Mouse (Mus musculus) cerebellum, postnatal 25 days (tissue): Measurements from ENCODE around the gene Tsc1.

ENCODE experiments used
- DNase-seq, 2 experiments: peaks; one replicate each; pipeline ENCODE4 v3.0.0; 2021; ENCODE audit warnings: mixed read lengths in 2 of 2

Gene Tsc1

GRCm38 (mm10) chr2:28616358-28616757 lies 24.7 kb upstream of the Tsc1 start:
- no peak for DNase-seq

DNA sequence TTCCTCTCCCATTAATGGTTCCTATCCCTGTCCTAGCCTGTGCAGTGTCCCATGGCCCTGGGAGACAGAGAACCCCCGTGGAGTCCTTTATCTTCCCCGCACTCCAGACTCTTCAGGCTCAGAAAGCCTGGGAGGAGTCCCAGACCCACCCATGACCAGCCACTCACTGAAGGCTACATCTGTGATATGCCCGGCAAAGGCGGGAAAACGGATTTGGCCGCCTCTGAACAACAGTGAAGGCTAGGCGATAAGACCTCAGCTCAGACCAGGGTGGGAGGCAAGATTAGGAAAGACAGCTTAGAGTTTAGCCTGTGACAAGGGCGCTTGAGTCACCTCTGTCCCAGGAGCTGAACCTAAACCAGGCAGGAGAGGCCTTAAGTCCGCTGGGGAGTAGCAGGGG lies 24.2 kb upstream of the Tsc1 start:
- no peak for DNase-seq

DNA sequence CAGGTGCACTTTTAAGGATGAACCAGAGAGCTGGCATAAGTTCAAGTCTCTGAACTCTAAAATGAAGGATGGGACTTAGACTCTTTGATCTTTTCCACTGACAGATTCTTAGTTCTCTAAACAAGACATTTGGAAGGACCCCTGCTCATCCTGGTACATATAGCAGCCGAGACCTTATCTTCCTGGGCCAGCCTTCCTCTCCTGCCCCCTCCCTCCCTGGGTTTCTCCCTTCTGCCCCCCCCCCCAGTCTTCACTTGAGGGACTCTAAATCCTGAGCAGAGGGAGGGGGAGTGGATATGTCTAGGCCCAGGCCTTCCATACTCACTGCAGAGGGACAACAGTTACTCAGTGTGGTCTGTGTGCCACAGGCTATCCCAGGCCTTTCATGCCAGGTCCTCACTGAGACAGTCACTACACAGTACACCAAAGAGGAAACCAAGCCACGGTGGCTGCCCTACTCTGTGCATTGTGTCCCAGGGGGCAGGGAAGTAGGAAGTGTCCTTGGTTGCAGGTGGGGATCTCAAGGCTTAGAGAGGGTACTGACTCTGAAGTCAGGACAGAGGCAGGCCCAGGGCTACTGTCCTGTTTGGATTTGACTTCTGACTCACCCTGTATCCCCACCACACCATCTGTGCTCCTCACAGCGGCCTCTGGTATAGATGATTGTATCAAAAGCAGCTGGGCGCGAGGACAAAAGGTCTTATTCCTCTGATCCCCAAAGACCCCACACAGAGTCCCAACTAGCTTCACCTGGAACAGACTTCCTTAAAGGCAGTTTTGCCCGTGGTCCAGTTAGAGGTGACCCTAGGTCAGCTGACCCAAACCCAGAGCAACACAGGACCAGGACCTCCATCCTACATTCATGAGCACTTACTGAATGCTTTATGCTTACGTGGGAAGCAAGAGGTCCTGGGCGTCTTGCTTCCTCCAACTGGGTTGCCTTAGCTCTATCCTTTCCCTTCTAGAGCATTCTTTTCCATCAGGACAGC lies 23.2 kb upstream of the Tsc1 start:
- no peak for DNase-seq

GRCm38 (mm10) chr2:28618777-28619336 lies 22.2 kb upstream of the Tsc1 start:
- no peak for DNase-seq

DNA sequence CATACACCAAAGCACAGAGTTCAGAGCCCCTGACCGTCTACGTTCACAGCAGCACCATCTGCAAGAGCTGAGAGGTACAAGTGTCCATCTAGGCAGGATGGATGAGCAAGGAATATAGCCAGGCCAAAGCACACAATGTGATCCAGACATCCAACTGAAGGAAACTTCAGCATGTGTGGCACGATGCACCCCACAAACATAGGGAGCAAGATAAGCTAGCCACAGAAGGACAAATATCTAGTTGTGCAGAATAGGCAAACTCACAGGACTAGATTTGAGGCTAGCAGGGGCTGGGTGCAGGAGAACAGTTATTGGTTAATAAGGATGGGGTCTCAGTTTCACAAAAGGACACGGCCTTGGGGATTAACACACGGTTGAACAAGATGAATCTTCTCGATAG lies 21.7 kb upstream of the Tsc1 start:
- no peak for DNase-seq

DNA sequence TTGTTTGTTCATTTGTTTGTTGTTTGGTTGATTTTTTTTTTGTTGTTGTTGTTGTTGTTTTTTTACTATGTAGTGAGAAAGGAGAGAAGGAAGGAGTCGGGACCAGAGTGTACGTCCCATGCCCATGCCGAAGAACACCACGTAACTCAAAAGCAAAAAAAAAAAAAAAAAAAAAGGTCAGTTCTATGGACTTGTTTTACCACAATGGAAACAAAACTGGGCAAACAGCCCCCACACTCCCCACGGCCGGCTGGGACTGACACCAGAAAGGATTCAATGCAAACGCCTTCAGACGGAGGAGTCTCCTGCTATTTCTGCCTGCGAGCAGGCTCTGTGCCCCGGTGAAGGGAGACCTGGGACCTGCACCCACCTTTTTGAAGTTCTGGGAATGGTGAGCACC lies 20.5 kb upstream of the Tsc1 start:
- no peak for DNase-seq

- DNase-seq, result no peak
Observed at GRCm38 (mm10) chr2:28621111-28621510, 19.9 kb upstream of the Tsc1 start.

DNA sequence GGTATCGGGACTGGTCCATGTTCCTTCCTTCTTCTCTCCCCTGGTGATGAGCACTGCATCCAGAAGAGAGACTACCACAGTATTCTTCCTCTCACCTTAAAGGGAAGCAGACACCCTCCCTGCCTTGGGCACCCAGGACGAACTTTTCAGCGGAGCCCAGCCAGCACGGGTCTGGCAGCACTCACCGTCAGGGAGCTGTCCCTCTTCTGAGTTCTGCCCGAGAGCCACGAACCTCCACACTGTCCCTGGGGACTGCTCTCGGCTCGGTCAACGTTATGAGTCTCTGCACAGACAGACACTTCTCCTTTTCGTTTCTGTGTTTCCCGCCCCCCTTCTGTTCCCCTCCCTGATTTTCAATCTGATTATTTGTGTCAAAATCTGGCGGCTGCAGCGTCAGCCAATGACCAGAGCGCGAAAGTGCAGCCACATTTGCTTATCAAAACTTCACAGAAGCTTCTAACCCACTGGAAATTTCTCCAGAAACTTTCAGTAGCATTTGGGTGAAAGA lies 19.3 kb upstream of the Tsc1 start, which contains the start of gene Gfi1b:
Gfi1b (minus strand) TSS at position 319 of the 508 bp plus-strand sequence.
- DNase-seq, result no peak

GRCm38 (mm10) chr2:28622521-28623124 lies 18.4 kb upstream of the Tsc1 start:
- DNase-seq, result peak; percentile 43 to 73

DNA sequence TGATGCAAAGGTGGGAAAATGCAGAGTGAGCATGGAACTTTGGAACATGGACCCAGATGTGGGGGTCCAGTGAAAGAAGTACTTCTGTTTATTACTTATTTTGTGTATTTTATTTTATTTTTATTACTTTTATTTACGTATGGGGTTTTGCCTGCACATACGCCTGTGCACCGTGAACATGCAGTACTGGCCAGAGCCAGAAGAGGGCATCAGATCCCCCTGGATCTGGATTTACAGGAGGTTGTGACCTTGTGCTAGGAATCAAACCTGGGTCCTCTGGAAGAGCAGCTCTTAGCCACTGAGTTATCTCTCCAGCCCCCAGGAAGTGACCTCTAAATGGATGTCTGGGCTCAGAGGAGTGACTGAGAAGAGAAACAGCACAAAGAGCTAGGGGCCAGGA lies 16.2 kb upstream of the Tsc1 start:
- DNase-seq, result no peak

- no peak for DNase-seq
Observed at GRCm38 (mm10) chr2:28626038-28626437, 15.0 kb upstream of the Tsc1 start.

- no peak for DNase-seq
Observed at GRCm38 (mm10) chr2:28628053-28628452, 13.0 kb upstream of the Tsc1 start.

- DNase-seq, result no peak
Observed at GRCm38 (mm10) chr2:28629911-28630381, 11.1 kb upstream of the Tsc1 start.

- no peak for DNase-seq
Observed at GRCm38 (mm10) chr2:28632626-28633025, 8.4 kb upstream of the Tsc1 start.

- no peak for DNase-seq
Observed at GRCm38 (mm10) chr2:28633136-28633535, 7.9 kb upstream of the Tsc1 start.

- DNase-seq, result no peak
Observed at GRCm38 (mm10) chr2:28635199-28635598, 5.8 kb upstream of the Tsc1 start.

GRCm38 (mm10) chr2:28637106-28637845 lies 3.8 kb upstream of the Tsc1 start:
- peak in 1 of 2 experiments; percentile 28 for DNase-seq

GRCm38 (mm10) chr2:28638352-28638751 lies 2.7 kb upstream of the Tsc1 start:
- no peak for DNase-seq

DNA sequence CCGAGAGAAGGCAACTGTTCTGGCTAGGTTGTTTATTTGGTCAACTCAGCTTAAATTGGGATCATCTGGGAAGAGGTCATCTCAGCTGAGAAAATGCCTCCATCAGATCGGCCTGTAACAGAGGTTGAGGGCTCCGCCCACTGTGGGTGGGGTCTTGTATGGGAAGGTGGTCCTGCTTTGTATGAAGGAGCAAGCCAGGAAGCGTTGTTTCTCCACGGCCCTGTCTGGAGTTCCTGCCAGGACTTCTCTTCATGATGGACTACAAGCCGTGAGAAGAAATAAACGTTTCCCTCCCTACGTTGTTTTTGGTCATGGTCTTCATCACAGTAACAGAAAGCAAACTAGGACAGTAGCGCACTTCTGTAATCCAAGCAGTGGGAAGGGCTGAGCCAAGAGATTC lies 2.1 kb upstream of the Tsc1 start:
- DNase-seq, result peak in 1 of 2 experiments; percentile 21

DNA sequence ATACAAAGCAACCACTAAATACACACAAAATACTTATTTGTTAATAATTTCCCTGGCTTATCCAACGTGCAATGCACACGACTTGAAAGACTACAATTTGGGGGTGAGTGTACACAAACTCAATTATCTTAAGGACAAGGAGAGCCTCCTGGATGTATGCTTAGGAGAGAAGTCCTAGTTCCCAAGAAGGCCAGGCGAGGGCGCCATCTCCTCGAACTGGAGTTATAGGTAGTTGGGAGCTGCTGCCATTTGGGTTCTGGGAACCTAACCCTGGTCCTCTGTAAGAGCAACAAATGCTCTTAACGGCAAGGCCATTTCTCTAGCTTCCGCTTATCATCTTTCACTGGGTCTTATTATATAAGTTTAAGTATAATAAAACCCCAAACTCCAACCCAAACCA lies 1.2 kb upstream of the Tsc1 start:
- DNase-seq, result peak; percentile 41 to 64

- DNase-seq, result peak; percentile 55 to 58
Observed at GRCm38 (mm10) chr2:28641435-28641941, 460 bp downstream of the Tsc1 start.

DNA sequence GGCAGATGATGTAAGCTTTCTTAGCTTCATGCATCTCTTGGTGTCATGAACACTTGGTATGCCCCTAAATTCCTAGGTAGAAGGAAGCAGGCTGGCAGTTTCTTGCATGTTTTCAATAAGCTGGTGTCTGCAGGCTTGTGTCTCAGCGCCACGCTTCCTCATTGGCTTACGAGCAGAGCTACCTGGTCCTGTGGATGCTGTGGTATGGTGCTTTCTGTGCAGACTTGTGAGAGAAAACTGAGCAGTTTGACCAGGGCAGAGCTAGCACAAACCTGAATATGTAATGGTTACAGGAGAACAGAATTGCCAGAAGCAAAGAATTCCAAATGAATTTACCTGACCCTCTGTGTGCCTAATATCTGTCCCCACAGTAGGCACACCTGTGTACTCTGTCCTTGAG lies 2.1 kb downstream of the Tsc1 start:
- DNase-seq, result no peak
